Mouse (Mus musculus): ENCODE measurements at regions not wholly inside any gene's neighbourhood (a gene's known extent, or its start where the extent isn't known, plus 50 kb on each side); places are given as distances from the start of the nearest gene placed in this dataset.
A peak's percentile ranks its signal among the peaks of the same experiment; 100 is the strongest.

- H3K4me3 ChIP-seq (ENCODE audit: control insufficient read depth in 1 of 2, insufficient read depth in 1 of 2, low read depth in 1 of 2, low read length in 2 of 2) = no peak overlapping the region
- no peak for ATAC-seq (ENCODE audit: insufficient number of reproducible peaks, insufficient read depth, low FRiP score, low read depth)
- 72% methylated on average over 3 of the region's 3 CpGs for WGBS
These were observed 293.4 kb upstream of the Nrip1 start for GRCm38 (mm10) chr16:76667046-76667445.

GRCm38 (mm10) chr16:76655106-76655505 is 281.5 kb upstream of the Nrip1 start:
- no peak overlapping the region for H3K9ac ChIP-seq (ENCODE audit: low read length)
- no peak overlapping the region for H3K27ac ChIP-seq (replicated peaks in 1 of 2; ENCODE audit: control insufficient read depth in 1 of 2, insufficient read depth in 1 of 2, low read depth in 2 of 2, low read length in 2 of 2)
- H3K27me3 ChIP-seq (ENCODE audit: control insufficient read depth, insufficient read depth, low read length) = no peaks in the 10 kb centered on the region
- no peaks in the 10 kb centered on the region for H3K9me3 ChIP-seq (ENCODE audit: control insufficient read depth, low read length)
- WGBS = 18% methylated on average over 3 of the region's 3 CpGs
- ATAC-seq (ENCODE audit: insufficient number of reproducible peaks, insufficient read depth, low FRiP score, low read depth) = no peak
- no peaks in the 10 kb centered on the region for H3K4me1 ChIP-seq (ENCODE audit: control insufficient read depth in 2 of 2, insufficient read depth in 2 of 2, low read length in 2 of 2)
- no peaks in the 10 kb centered on the region for H3K36me3 ChIP-seq (ENCODE audit: control insufficient read depth, insufficient read depth, low read length)
- no peak overlapping the region for H3K4me2 ChIP-seq (ENCODE audit: low read length)
- H3K4me3 ChIP-seq (ENCODE audit: control insufficient read depth in 1 of 2, insufficient read depth in 1 of 2, low read depth in 1 of 2, low read length in 2 of 2) = no peak overlapping the region

More at GRCm38 (mm10) chr16:76667046-76667445, 293.4 kb upstream of the Nrip1 start:
- Histone ChIP-seq H3K4me1 (ENCODE audit: control insufficient read depth in 2 of 2, insufficient read depth in 2 of 2, low read length in 2 of 2) (no peaks in the 10 kb centered on the region), H3K27me3 (ENCODE audit: control insufficient read depth, insufficient read depth, low read length) (no peaks in the 10 kb centered on the region), H3K27ac (replicated peaks in 1 of 2; ENCODE audit: control insufficient read depth in 1 of 2, insufficient read depth in 1 of 2, low read depth in 2 of 2, low read length in 2 of 2) (no peak overlapping the region), H3K9ac (ENCODE audit: low read length) (no peak overlapping the region), H3K9me3 (ENCODE audit: control insufficient read depth, low read length) (no peaks in the 10 kb centered on the region), H3K4me2 (ENCODE audit: low read length) (no peak overlapping the region), H3K36me3 (ENCODE audit: control insufficient read depth, insufficient read depth, low read length) (no peaks in the 10 kb centered on the region)

GRCm38 (mm10) chr16:76644281-76644680 is 270.7 kb upstream of the Nrip1 start:
- 92% methylated on average over 6 of the region's 6 CpGs for WGBS
- no peak for ATAC-seq (ENCODE audit: insufficient number of reproducible peaks, insufficient read depth, low FRiP score, low read depth)
- no peaks in the 10 kb centered on the region for H3K4me1 ChIP-seq (ENCODE audit: control insufficient read depth in 2 of 2, insufficient read depth in 2 of 2, low read length in 2 of 2)

DNA sequence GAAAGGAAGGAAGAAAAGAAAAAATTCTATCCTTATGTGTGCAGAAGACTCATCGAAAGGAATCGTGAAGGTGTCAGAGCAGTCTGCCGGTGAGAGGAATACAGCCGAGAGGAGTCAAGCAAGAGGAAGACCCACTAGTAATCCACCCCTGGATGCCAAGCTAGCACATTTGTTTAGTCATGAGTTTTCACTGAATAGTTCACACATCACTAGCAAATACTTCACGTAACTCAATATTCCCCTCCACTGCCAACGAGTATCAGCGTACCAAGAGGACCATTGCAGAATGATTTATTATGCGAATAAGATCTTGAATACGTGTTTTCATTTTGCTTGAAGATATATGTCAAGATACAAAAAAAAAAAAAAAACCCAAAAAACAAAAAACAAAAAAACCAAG is 270.2 kb upstream of the Nrip1 start:
- ATAC-seq (ENCODE audit: insufficient number of reproducible peaks, insufficient read depth, low FRiP score, low read depth) = no peak
- no peaks in the 10 kb centered on the region for H3K9me3 ChIP-seq (ENCODE audit: control insufficient read depth, low read length)
- H3K36me3 ChIP-seq (ENCODE audit: control insufficient read depth, insufficient read depth, low read length) = no peaks in the 10 kb centered on the region
- H3K27ac ChIP-seq (replicated peaks in 1 of 2; ENCODE audit: control insufficient read depth in 1 of 2, insufficient read depth in 1 of 2, low read depth in 2 of 2, low read length in 2 of 2) = no peak overlapping the region
- WGBS = 89% methylated on average over 9 of the region's 9 CpGs
- no peak overlapping the region for H3K9ac ChIP-seq (ENCODE audit: low read length)
- no peak overlapping the region for H3K4me3 ChIP-seq (ENCODE audit: control insufficient read depth in 1 of 2, insufficient read depth in 1 of 2, low read depth in 1 of 2, low read length in 2 of 2)
- H3K4me1 ChIP-seq (ENCODE audit: control insufficient read depth in 2 of 2, insufficient read depth in 2 of 2, low read length in 2 of 2) = no peaks in the 10 kb centered on the region
- H3K4me2 ChIP-seq (ENCODE audit: low read length) = no peak overlapping the region
- no peaks in the 10 kb centered on the region for H3K27me3 ChIP-seq (ENCODE audit: control insufficient read depth, insufficient read depth, low read length)

More at GRCm38 (mm10) chr16:76644281-76644680, 270.7 kb upstream of the Nrip1 start:
- Histone ChIP-seq H3K9ac (ENCODE audit: low read length) (no peak overlapping the region), H3K27ac (replicated peaks in 1 of 2; ENCODE audit: control insufficient read depth in 1 of 2, insufficient read depth in 1 of 2, low read depth in 2 of 2, low read length in 2 of 2) (no peak overlapping the region), H3K9me3 (ENCODE audit: control insufficient read depth, low read length) (no peaks in the 10 kb centered on the region), H3K27me3 (ENCODE audit: control insufficient read depth, insufficient read depth, low read length) (no peaks in the 10 kb centered on the region), H3K4me3 (ENCODE audit: control insufficient read depth in 1 of 2, insufficient read depth in 1 of 2, low read depth in 1 of 2, low read length in 2 of 2) (no peak overlapping the region), H3K36me3 (ENCODE audit: control insufficient read depth, insufficient read depth, low read length) (no peaks in the 10 kb centered on the region), H3K4me2 (ENCODE audit: low read length) (no peak overlapping the region)

- Histone ChIP-seq H3K36me3 (ENCODE audit: control insufficient read depth, insufficient read depth, low read length) (no peaks in the 10 kb centered on the region), H3K9ac (ENCODE audit: low read length) (no peak overlapping the region), H3K4me1 (ENCODE audit: control insufficient read depth in 2 of 2, insufficient read depth in 2 of 2, low read length in 2 of 2) (no peaks in the 10 kb centered on the region), H3K27ac (replicated peaks in 1 of 2; ENCODE audit: control insufficient read depth in 1 of 2, insufficient read depth in 1 of 2, low read depth in 2 of 2, low read length in 2 of 2) (no peak overlapping the region), H3K4me2 (ENCODE audit: low read length) (no peak overlapping the region), H3K9me3 (ENCODE audit: control insufficient read depth, low read length) (no peaks in the 10 kb centered on the region), H3K4me3 (ENCODE audit: control insufficient read depth in 1 of 2, insufficient read depth in 1 of 2, low read depth in 1 of 2, low read length in 2 of 2) (no peak overlapping the region), H3K27me3 (ENCODE audit: control insufficient read depth, insufficient read depth, low read length) (no peaks in the 10 kb centered on the region)
- no peak for ATAC-seq (ENCODE audit: insufficient number of reproducible peaks, insufficient read depth, low FRiP score, low read depth)
- WGBS = 89% methylated on average over 9 of the region's 9 CpGs
These were observed 261.5 kb upstream of the Nrip1 start for GRCm38 (mm10) chr16:76635169-76635568.

- Histone ChIP-seq H3K9ac (ENCODE audit: low read length) (no peak overlapping the region), H3K27ac (replicated peaks in 1 of 2; ENCODE audit: control insufficient read depth in 1 of 2, insufficient read depth in 1 of 2, low read depth in 2 of 2, low read length in 2 of 2) (no peak overlapping the region), H3K4me3 (ENCODE audit: control insufficient read depth in 1 of 2, insufficient read depth in 1 of 2, low read depth in 1 of 2, low read length in 2 of 2) (no peak overlapping the region), H3K4me2 (ENCODE audit: low read length) (no peak overlapping the region), H3K4me1 (ENCODE audit: control insufficient read depth in 2 of 2, insufficient read depth in 2 of 2, low read length in 2 of 2) (no peaks in the 10 kb centered on the region), H3K27me3 (ENCODE audit: control insufficient read depth, insufficient read depth, low read length) (no peaks in the 10 kb centered on the region), H3K36me3 (ENCODE audit: control insufficient read depth, insufficient read depth, low read length) (no peaks in the 10 kb centered on the region), H3K9me3 (ENCODE audit: control insufficient read depth, low read length) (no peaks in the 10 kb centered on the region)
- 82% methylated on average over 4 of the region's 4 CpGs for WGBS
- no peak for ATAC-seq (ENCODE audit: insufficient number of reproducible peaks, insufficient read depth, low FRiP score, low read depth)
These were observed 260.6 kb upstream of the Nrip1 start for GRCm38 (mm10) chr16:76634196-76634698.

GRCm38 (mm10) chr16:76626142-76626541 is 252.5 kb upstream of the Nrip1 start:
- Histone ChIP-seq H3K27me3 (ENCODE audit: control insufficient read depth, insufficient read depth, low read length) (no peaks in the 10 kb centered on the region), H3K9ac (ENCODE audit: low read length) (no peak overlapping the region), H3K4me3 (ENCODE audit: control insufficient read depth in 1 of 2, insufficient read depth in 1 of 2, low read depth in 1 of 2, low read length in 2 of 2) (no peak overlapping the region), H3K27ac (replicated peaks in 1 of 2; ENCODE audit: control insufficient read depth in 1 of 2, insufficient read depth in 1 of 2, low read depth in 2 of 2, low read length in 2 of 2) (peak overlapping the region in 1 of 2 experiments; percentile 27; a peak in 1 of 4 replicates), H3K9me3 (ENCODE audit: control insufficient read depth, low read length) (no peaks in the 10 kb centered on the region), H3K4me1 (ENCODE audit: control insufficient read depth in 2 of 2, insufficient read depth in 2 of 2, low read length in 2 of 2) (peaks cover 0 to 4% of the 10 kb centered on the region in 2 experiments; a peak in 1 of 4 replicates), H3K36me3 (ENCODE audit: control insufficient read depth, insufficient read depth, low read length) (no peaks in the 10 kb centered on the region), H3K4me2 (ENCODE audit: low read length) (no peak overlapping the region)
- 64% methylated on average over 4 of the region's 4 CpGs for WGBS
- ATAC-seq (ENCODE audit: insufficient number of reproducible peaks, insufficient read depth, low FRiP score, low read depth) = no peak

- H3K4me3 ChIP-seq (ENCODE audit: control insufficient read depth in 1 of 2, insufficient read depth in 1 of 2, low read depth in 1 of 2, low read length in 2 of 2) = no peak overlapping the region
- no peaks in the 10 kb centered on the region for H3K27me3 ChIP-seq (ENCODE audit: control insufficient read depth, insufficient read depth, low read length)
- H3K27ac ChIP-seq (replicated peaks in 1 of 2; ENCODE audit: control insufficient read depth in 1 of 2, insufficient read depth in 1 of 2, low read depth in 2 of 2, low read length in 2 of 2) = 0 out of 4 replicates have a peak overlapping the region, but pooled peaks of 1 of the 2 experiments have one; percentile 16
- ATAC-seq (ENCODE audit: insufficient number of reproducible peaks, insufficient read depth, low FRiP score, low read depth) = peak; percentile 17; the same call in 1 of the 2 replicates
- no peak overlapping the region for H3K9ac ChIP-seq (ENCODE audit: low read length)
- no peaks in the 10 kb centered on the region for H3K9me3 ChIP-seq (ENCODE audit: control insufficient read depth, low read length)
- H3K36me3 ChIP-seq (ENCODE audit: control insufficient read depth, insufficient read depth, low read length) = no peaks in the 10 kb centered on the region
- 50% methylated on average over 8 of the region's 8 CpGs for WGBS
- peaks cover 0 to 4% of the 10 kb centered on the region in 2 experiments; a peak in 1 of 4 replicates for H3K4me1 ChIP-seq (ENCODE audit: control insufficient read depth in 2 of 2, insufficient read depth in 2 of 2, low read length in 2 of 2)
- H3K4me2 ChIP-seq (ENCODE audit: low read length) = no peak overlapping the region
These were observed 248.1 kb upstream of the Nrip1 start for GRCm38 (mm10) chr16:76621715-76622114.

Measured in heart, embryonic 14.5 days (tissue).